9 mouse cellular contexts compared by ENCODE assay signal in genomic region chr8:80149458-80150083, GRCm38 (mm10).
A peak's percentile ranks its signal among the peaks of the same experiment; 100 is the strongest.
DNase-seq lines count a peak whose midpoint lies in the region; ATAC-seq and TF ChIP-seq lines count a peak whose summit lies in the region.
"Had no signal": no experiment of that assay in that cellular context is flagged by ENCODE, and none has a peak within 500 bp of the region (broad histone marks: within the 10 kb centered on the region; RNA-seq: fewer than 3 reads in every experiment).

No protein-coding gene starts in this region.

- peak; percentile 24 for DNase-seq in neural tube, embryonic 10.5 days (ENCODE audit: extremely low spot score, low spot score)
- peak; percentile 65 to 72 for DNase-seq in cerebellum, postnatal 25 days
- DNase-seq in gastrocnemius, adult 2 months = no peak
- no peak for DNase-seq in right cerebral cortex, postnatal 10 days (ENCODE audit: low spot score in 2 of 2)
- no peak for DNase-seq in gastrocnemius, postnatal 14 days
- DNase-seq: liver, embryonic 13.5 days; right cerebral cortex, postnatal 4 days had no signal

- no peaks in the 10 kb centered on the region; the same call in 1 of the 2 replicates for H3K4me1 ChIP-seq in neural tube, embryonic 15.5 days
- peaks cover 4% of the 10 kb centered on the region; the same call in 1 of the 2 replicates for H3K4me1 ChIP-seq in kidney, embryonic 16.5 days (ENCODE audit: insufficient read depth, low read length)
- H3K4me1 ChIP-seq: liver, embryonic 13.5 days had no signal

- no peak overlapping the region for H3K4me3 ChIP-seq in neural tube, embryonic 15.5 days (replicated peaks)
- H3K4me3 ChIP-seq in kidney, embryonic 16.5 days (ENCODE audit: low read length) = no peak overlapping the region
- no peak overlapping the region for H3K4me3 ChIP-seq in gastrocnemius, adult 2 months
- H3K4me3 ChIP-seq: liver, embryonic 13.5 days had no signal

- ATAC-seq in neural tube, embryonic 15.5 days (ENCODE audit: low FRiP score) = no peak
- peak; percentile 81; the same call in 1 of the 2 replicates for ATAC-seq in kidney, embryonic 16.5 days (ENCODE audit: low FRiP score, low TSS enrichment)

- H3K9ac ChIP-seq in neural tube, embryonic 15.5 days (replicated peaks) = no peak overlapping the region
- no peak overlapping the region for H3K9ac ChIP-seq in kidney, embryonic 16.5 days (replicated peaks; ENCODE audit: low read length)
- H3K9ac ChIP-seq: liver, embryonic 13.5 days had no signal

- H3K9me3 ChIP-seq in neural tube, embryonic 15.5 days (replicated peaks) = no peaks in the 10 kb centered on the region
- H3K9me3 ChIP-seq in kidney, embryonic 16.5 days (ENCODE audit: low read length) = no peaks in the 10 kb centered on the region
- H3K9me3 ChIP-seq: liver, embryonic 13.5 days had no signal

- H3K27ac ChIP-seq in neural tube, embryonic 15.5 days (replicated peaks) = no peak overlapping the region
- no peak overlapping the region for H3K27ac ChIP-seq in kidney, embryonic 16.5 days (ENCODE audit: low read length)
- no peak overlapping the region for H3K27ac ChIP-seq in gastrocnemius, adult 2 months
- H3K27ac ChIP-seq: liver, embryonic 13.5 days had no signal

- no peak overlapping the region for H3K4me2 ChIP-seq in neural tube, embryonic 15.5 days
- no peak overlapping the region for H3K4me2 ChIP-seq in kidney, embryonic 16.5 days (replicated peaks; ENCODE audit: low read depth, low read length)
- H3K4me2 ChIP-seq: liver, embryonic 13.5 days had no signal

- no peaks in the 10 kb centered on the region for H3K27me3 ChIP-seq in neural tube, embryonic 15.5 days (replicated peaks)
- H3K27me3 ChIP-seq in kidney, embryonic 16.5 days (ENCODE audit: insufficient read depth, low read length) = no peaks in the 10 kb centered on the region
- H3K27me3 ChIP-seq: liver, embryonic 13.5 days had no signal

- intact Hi-C loops in gastrocnemius, adult 2 months (cut with DNase I) = no loop called here
- intact Hi-C loops in gastrocnemius, postnatal 14 days (cut with DNase I; ENCODE audit: low total_unique reads) = no loop called here

- WGBS in neural tube, embryonic 15.5 days = 36% methylated on average over 9 of the region's 9 CpGs
- 33% methylated on average over 9 of the region's 9 CpGs for WGBS in kidney, embryonic 16.5 days

- no peak for TF ChIP-seq CTCF in gastrocnemius, adult 2 months (IDR thresholded peaks at IDR 0.05)

- H3K36me3 ChIP-seq in neural tube, embryonic 15.5 days = no peaks in the 10 kb centered on the region
- H3K36me3 ChIP-seq in kidney, embryonic 16.5 days (ENCODE audit: insufficient read depth, low read length) = no peaks in the 10 kb centered on the region
- H3K36me3 ChIP-seq: liver, embryonic 13.5 days had no signal

Comparison
In these comparisons a context has a peak if more than half of its experiments do, and no peak if none do; other contexts are left out.
1. DNase-seq: peak in neural tube, embryonic 10.5 days (single experiment) and cerebellum, postnatal 25 days (2 of 2); none in gastrocnemius, adult 2 months (single experiment), right cerebral cortex, postnatal 10 days (0 of 2) and gastrocnemius, postnatal 14 days (single experiment).